Mouse (Mus musculus): ENCODE results near the gene Dbndd2. TPM values are rescaled to one million over a fixed set of nuclear protein-coding genes. Genes with fewer than 3 reads are reported as not detected.

Dbndd2 gene
- polyA plus RNA-seq, 2 experiments: 4.0 to 5.8 TPM

DNA sequence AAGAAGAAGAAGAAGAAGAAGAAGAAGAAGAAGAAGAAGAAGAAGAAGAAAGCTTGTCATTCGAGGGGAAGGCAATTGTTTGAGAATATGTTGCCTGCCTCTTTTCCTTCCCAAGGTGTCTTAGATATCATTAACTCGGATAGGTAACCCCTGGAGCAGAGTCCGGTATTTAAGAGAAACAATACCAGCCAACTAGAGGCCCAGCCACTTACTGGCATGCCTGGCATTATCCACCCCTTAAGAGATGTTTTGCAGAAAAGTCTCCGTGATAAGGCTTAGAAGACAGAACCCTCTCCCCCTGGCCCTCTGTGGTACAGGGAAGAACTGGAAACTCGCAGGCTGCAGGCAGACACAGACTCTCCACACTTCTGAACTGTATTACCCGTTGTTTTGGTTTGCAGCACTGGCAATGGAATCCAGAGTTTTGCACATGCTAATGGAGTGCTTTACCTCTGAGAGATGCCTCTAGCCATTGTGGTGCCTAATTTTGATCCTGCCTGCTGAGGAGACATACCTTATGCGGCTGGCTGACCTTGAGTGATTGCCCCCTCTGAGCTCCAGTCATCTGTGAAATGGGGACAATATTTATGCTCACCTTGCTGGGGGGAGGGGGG, 31.9 kb upstream of the Dbndd2 start:
- H3K36me3 ChIP-seq (replicated peaks; ENCODE audit: control insufficient read depth, insufficient read depth, low read depth): no peaks in the 10 kb centered on the region
- no peaks in the 10 kb centered on the region for H3K27me3 ChIP-seq (ENCODE audit: control insufficient read depth, insufficient read depth, low read length)
- no peak overlapping the region for H3K27ac ChIP-seq
- ATAC-seq (ENCODE audit: insufficient read depth) (no peak), DNase-seq (ENCODE audit: low read depth in 3 of 3, low spot score in 3 of 3) (no peak)
- H3K9me3 ChIP-seq (ENCODE audit: control insufficient read depth, low read length): no peaks in the 10 kb centered on the region
- H3K9ac ChIP-seq (replicated peaks): no peak overlapping the region
- no peak overlapping the region for H3K4me2 ChIP-seq (ENCODE audit: low read depth)
- TF ChIP-seq CTCF (IDR thresholded peaks at IDR 0.05; ENCODE audit: low read depth) (no peak), EP300 (IDR thresholded peaks at IDR 0.05; ENCODE audit: low read depth) (no peak)
- H3K4me3 ChIP-seq (ENCODE audit: insufficient read depth in 1 of 2, low read depth in 2 of 2, low read length in 2 of 2): no peak overlapping the region
- 51% methylated on average over 7 of the region's 7 CpGs for WGBS (ENCODE audit: insufficient replicate concordance)
- peaks cover 0 to 8% of the 10 kb centered on the region in 2 experiments; a peak in 1 of 4 replicates for H3K4me1 ChIP-seq (replicated peaks; ENCODE audit: control insufficient read depth in 2 of 2, insufficient read depth in 2 of 2, low read length in 1 of 2)

DNA sequence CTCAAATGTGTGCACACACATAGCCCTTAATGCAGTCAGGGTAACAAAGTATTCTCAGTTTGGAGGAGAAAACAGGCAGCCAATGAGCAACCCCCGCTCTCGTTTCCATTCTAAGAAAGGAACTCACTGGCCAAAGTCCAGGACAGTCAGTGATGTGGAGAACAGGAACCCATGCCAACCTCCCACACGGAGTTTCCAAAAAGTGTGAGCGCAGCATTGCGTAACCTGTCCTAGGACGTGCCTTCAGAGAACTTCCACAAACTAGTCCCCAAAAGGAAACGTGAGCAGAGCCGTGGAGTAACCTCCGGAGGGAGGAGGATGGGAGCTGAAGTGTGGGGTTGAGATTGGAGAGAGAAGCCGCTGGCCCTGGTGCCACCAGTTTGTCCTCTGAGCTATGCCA, 31.1 kb upstream of the Dbndd2 start:
- Histone ChIP-seq H3K27ac (no peak overlapping the region), H3K4me1 (replicated peaks; ENCODE audit: control insufficient read depth in 2 of 2, insufficient read depth in 2 of 2, low read length in 1 of 2) (peaks cover 0 to 8% of the 10 kb centered on the region in 2 experiments; a peak in 1 of 4 replicates), H3K4me2 (ENCODE audit: low read depth) (no peak overlapping the region; the same call in 1 of the 2 replicates), H3K36me3 (replicated peaks; ENCODE audit: control insufficient read depth, insufficient read depth, low read depth) (no peaks in the 10 kb centered on the region), H3K27me3 (ENCODE audit: control insufficient read depth, insufficient read depth, low read length) (no peaks in the 10 kb centered on the region), H3K9ac (replicated peaks) (no peak overlapping the region), H3K4me3 (ENCODE audit: insufficient read depth in 1 of 2, low read depth in 2 of 2, low read length in 2 of 2) (no peak overlapping the region), H3K9me3 (ENCODE audit: control insufficient read depth, low read length) (no peaks in the 10 kb centered on the region)
- WGBS (ENCODE audit: insufficient replicate concordance): 49% methylated on average over 10 of the region's 10 CpGs
- no peak for ATAC-seq (ENCODE audit: insufficient read depth)
- TF ChIP-seq EP300 (IDR thresholded peaks at IDR 0.05; ENCODE audit: low read depth): no peak
- TF ChIP-seq CTCF (IDR thresholded peaks at IDR 0.05; ENCODE audit: low read depth): no peak
- no peak for DNase-seq (ENCODE audit: low read depth in 3 of 3, low spot score in 3 of 3)

DNA sequence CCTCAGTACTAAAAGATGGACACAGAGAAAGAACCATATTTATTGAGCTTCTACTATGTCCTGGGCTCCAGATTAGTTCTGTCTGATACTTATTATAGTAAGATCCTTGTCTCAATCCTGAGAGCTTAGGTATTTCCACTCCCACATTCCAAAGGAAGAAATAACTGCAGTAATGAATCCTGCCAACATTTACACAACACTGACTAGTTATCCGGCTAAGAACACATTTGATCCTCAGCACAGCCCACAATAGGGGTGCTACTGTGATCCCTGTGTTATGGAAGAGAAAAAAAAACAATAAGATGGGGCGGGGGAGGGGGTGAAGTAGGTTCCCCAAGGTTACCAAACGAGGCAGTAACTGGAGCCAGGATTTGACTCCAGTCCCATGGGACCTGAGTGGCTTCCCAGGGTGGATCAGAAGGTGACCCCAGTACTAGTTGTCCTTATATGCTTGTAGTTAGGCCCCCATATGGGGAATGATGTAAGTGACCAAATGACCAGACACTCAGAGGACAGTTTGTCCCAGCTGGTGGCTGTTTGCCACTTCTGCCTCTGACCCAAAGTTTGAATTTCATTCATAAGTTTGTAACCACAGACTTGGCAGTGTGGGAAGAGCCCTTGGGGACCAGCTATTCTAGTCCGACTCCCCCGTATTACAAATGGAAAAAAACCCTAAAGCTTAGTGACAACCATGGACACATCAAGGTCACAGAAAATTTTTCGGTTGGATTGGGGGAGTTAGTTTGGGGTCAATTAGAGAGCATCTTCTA, 30.3 kb upstream of the Dbndd2 start:
- no peak overlapping the region for H3K27ac ChIP-seq
- no peak overlapping the region for H3K4me2 ChIP-seq (ENCODE audit: low read depth)
- H3K4me3 ChIP-seq (ENCODE audit: insufficient read depth in 1 of 2, low read depth in 2 of 2, low read length in 2 of 2): no peak overlapping the region
- H3K9me3 ChIP-seq (ENCODE audit: control insufficient read depth, low read length): no peaks in the 10 kb centered on the region
- DNase-seq (ENCODE audit: low read depth in 3 of 3, low spot score in 3 of 3) (no peak), ATAC-seq (ENCODE audit: insufficient read depth) (no peak)
- H3K4me1 ChIP-seq (replicated peaks; ENCODE audit: control insufficient read depth in 2 of 2, insufficient read depth in 2 of 2, low read length in 1 of 2): peaks cover 0 to 8% of the 10 kb centered on the region in 2 experiments; a peak in 1 of 4 replicates
- H3K27me3 ChIP-seq (ENCODE audit: control insufficient read depth, insufficient read depth, low read length): no peaks in the 10 kb centered on the region
- no peak for TF ChIP-seq CTCF (IDR thresholded peaks at IDR 0.05; ENCODE audit: low read depth)
- no peak for TF ChIP-seq EP300 (IDR thresholded peaks at IDR 0.05; ENCODE audit: low read depth)
- H3K9ac ChIP-seq (replicated peaks): no peak overlapping the region
- H3K36me3 ChIP-seq (replicated peaks; ENCODE audit: control insufficient read depth, insufficient read depth, low read depth): no peaks in the 10 kb centered on the region
- WGBS (ENCODE audit: insufficient replicate concordance): 43% methylated on average over 6 of the region's 6 CpGs

DNA sequence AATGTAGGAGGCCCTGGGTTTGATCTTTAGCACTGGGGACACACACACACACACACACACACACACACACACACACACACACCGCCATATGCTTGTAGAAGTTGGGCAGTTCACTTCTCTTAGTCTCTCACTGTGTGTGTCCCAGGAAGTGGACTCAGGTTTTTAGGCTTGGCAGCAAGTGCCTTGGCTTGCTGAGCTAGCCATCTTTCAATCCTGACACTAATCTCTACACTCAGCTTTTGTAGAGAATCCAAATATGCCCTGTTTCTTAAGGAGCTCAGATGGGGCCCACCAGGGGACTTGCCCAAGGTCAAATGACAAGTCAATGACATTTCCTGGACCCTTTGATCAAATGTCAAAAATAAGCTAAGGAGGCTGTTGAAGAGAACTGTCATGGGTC, 29.5 kb upstream of the Dbndd2 start:
- WGBS (ENCODE audit: insufficient replicate concordance): 53% methylated on average over 1 of the region's 1 CpGs
- TF ChIP-seq EP300 (IDR thresholded peaks at IDR 0.05; ENCODE audit: low read depth) (no peak), CTCF (IDR thresholded peaks at IDR 0.05; ENCODE audit: low read depth) (no peak)
- Histone ChIP-seq H3K4me1 (replicated peaks; ENCODE audit: control insufficient read depth in 2 of 2, insufficient read depth in 2 of 2, low read length in 1 of 2) (peaks cover 0 to 8% of the 10 kb centered on the region in 2 experiments; a peak in 1 of 4 replicates), H3K36me3 (replicated peaks; ENCODE audit: control insufficient read depth, insufficient read depth, low read depth) (no peaks in the 10 kb centered on the region), H3K4me2 (ENCODE audit: low read depth) (no peak overlapping the region), H3K4me3 (ENCODE audit: insufficient read depth in 1 of 2, low read depth in 2 of 2, low read length in 2 of 2) (no peak overlapping the region), H3K27ac (no peak overlapping the region), H3K9me3 (ENCODE audit: control insufficient read depth, low read length) (no peaks in the 10 kb centered on the region), H3K27me3 (ENCODE audit: control insufficient read depth, insufficient read depth, low read length) (no peaks in the 10 kb centered on the region), H3K9ac (replicated peaks) (no peak overlapping the region)
- DNase-seq (ENCODE audit: low read depth in 3 of 3, low spot score in 3 of 3) (no peak), ATAC-seq (ENCODE audit: insufficient read depth) (no peak)

DNA sequence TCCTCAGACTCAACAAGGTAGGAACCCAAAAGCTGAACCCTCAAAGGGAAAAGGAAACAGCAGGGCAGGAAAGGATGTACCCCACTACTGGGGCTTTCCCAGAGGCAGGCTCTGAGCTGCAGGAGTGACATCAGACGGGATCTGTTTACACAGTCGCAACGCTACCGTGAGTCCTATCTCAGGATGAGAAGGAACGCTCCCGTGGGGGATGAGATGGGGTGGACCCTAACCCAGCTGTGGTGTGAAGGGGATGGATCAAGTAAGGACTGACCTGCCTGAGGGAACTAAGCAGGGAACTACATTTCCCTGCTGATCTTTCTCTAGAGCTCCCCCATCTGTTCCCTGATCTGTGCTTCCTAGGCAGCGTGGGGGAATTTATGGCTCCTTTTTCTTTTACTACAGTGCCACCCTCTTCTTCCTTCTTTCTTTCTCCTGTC, 29.0 kb upstream of the Dbndd2 start, which contains the start of gene Sys1:
Gene Sys1, plus strand, starts transcription at position 101 of the 437 bp plus-strand sequence.
- TF ChIP-seq EP300 (IDR thresholded peaks at IDR 0.05; ENCODE audit: low read depth) (no peak), CTCF (IDR thresholded peaks at IDR 0.05; ENCODE audit: low read depth) (no peak)
- H3K9ac ChIP-seq (replicated peaks): no peak within 1 kb of the TSS

More for the DNA sequence above, 29.0 kb upstream of the Dbndd2 start, which contains the start of gene Sys1:
- no peak within 1 kb of the TSS for H3K4me3 ChIP-seq (ENCODE audit: insufficient read depth in 1 of 2, low read depth in 2 of 2, low read length in 2 of 2)
- 10% methylated on average over 7 of the region's 7 CpGs for WGBS (ENCODE audit: insufficient replicate concordance)
- DNase-seq (ENCODE audit: low read depth in 3 of 3, low spot score in 3 of 3): no peak
- peaks cover 0 to 11% of the 10 kb centered on the region in 2 experiments; a peak in 2 of 4 replicates for H3K4me1 ChIP-seq (replicated peaks; ENCODE audit: control insufficient read depth in 2 of 2, insufficient read depth in 2 of 2, low read length in 1 of 2)
- no peaks in the 10 kb centered on the region for H3K27me3 ChIP-seq (ENCODE audit: control insufficient read depth, insufficient read depth, low read length)
- H3K9me3 ChIP-seq (ENCODE audit: control insufficient read depth, low read length): no peaks in the 10 kb centered on the region
- no peak within 1 kb of the TSS for H3K27ac ChIP-seq
- H3K36me3 ChIP-seq (replicated peaks; ENCODE audit: control insufficient read depth, insufficient read depth, low read depth): no peaks in the 10 kb centered on the region
- no peak for ATAC-seq (ENCODE audit: insufficient read depth)
- 0 out of 2 replicates have a peak within 1 kb of the TSS, but pooled peaks have one; percentile 13 for H3K4me2 ChIP-seq (ENCODE audit: low read depth)

Data from liver, embryonic 14.5 days (tissue).